Mouse (Mus musculus): ENCODE data around the gene Tas2r107.

The Tas2r107 gene

GRCm38 (mm10) chr6:131660049-131660448, at the start of gene Tas2r107:
Gene Tas2r107, minus strand, starts transcription at chr6:131660149.

GRCm38 (mm10) chr6:131689963-131690362, 30.0 kb upstream of the Tas2r107 start, which contains the start of gene Tas2r114:
Gene Tas2r114, minus strand, starts transcription at chr6:131690063.

GRCm38 (mm10) chr6:131687395-131687794, 27.4 kb upstream of the Tas2r107 start, which contains the start of gene Tas2r105:
Gene Tas2r105, minus strand, starts transcription at chr6:131687495.
- WGBS = 76% methylated on average over 1 of the region's 1 CpGs

- 70% methylated on average over 1 of the region's 1 CpGs for WGBS
These were observed 25.7 kb upstream of the Tas2r107 start, which contains the start of gene Tas2r104 for GRCm38 (mm10) chr6:131685644-131686043. Gene Tas2r104, minus strand, starts transcription at chr6:131685744.

GRCm38 (mm10) chr6:131678786-131679185, 18.8 kb upstream of the Tas2r107 start, which contains the start of gene Tas2r106:
Gene Tas2r106, minus strand, starts transcription at chr6:131678886.
- 75% methylated on average over 3 of the region's 3 CpGs for WGBS

GRCm38 (mm10) chr6:131630812-131631211, 29.1 kb downstream of the Tas2r107 start, which contains the start of gene Tas2r130:
Gene Tas2r130, minus strand, starts transcription at chr6:131630912.
- 72% methylated on average over 3 of the region's 3 CpGs for WGBS

GRCm38 (mm10) chr6:131609956-131610355, 50.0 kb downstream of the Tas2r107 start:
- 91% methylated on average over 1 of the region's 1 CpGs for WGBS

All from cerebral cortex, adult 2 months (tissue).